Mouse (Mus musculus) hindbrain, embryonic 12.5 days (tissue): Measurements from ENCODE around the gene Ushbp1. TPM values are rescaled to one million over a fixed set of nuclear protein-coding genes. Genes with fewer than 3 reads are reported as not detected.

Source experiments
- ATAC-seq: fragments of 200-750 bp; cut with Nextera tagmentation; 2 replicates; pipeline ENCODE4 v1.8.0; 2017; ENCODE audit warnings: moderate TSS enrichment; ENCODE audit not compliant: low FRiP score
- H3K27ac ChIP-seq: fragments of 300-500 bp; sonication (generic); 2 replicates; pipeline ENCODE4 v1.5.1; 2016; ENCODE audit warnings: mild to moderate bottlenecking
- H3K27me3 ChIP-seq: fragments of 300-500 bp; sonication (generic); 2 replicates; pipeline ENCODE4 v1.6.1; 2016; ENCODE audit warnings: mild to moderate bottlenecking
- H3K36me3 ChIP-seq: fragments of 300-500 bp; sonication (generic); 2 replicates; pipeline ENCODE4 v1.6.1; 2016; ENCODE audit warnings: mild to moderate bottlenecking
- H3K4me1 ChIP-seq: fragments of 300-500 bp; sonication (generic); 2 replicates; pipeline ENCODE4 v1.6.1; 2016
- H3K4me2 ChIP-seq: fragments of 300-500 bp; sonication (generic); replicated peaks from 2 replicates; pipeline ENCODE4 v1.6.1; 2016; ENCODE audit warnings: mild to moderate bottlenecking
- H3K4me3 ChIP-seq: fragments of 300-500 bp; sonication (generic); 2 replicates; pipeline ENCODE4 v1.5.1; 2016; ENCODE audit warnings: mild to moderate bottlenecking
- H3K9ac ChIP-seq: fragments of 300-500 bp; sonication (generic); 2 replicates; pipeline ENCODE4 v1.6.1; 2016; ENCODE audit warnings: mild to moderate bottlenecking, moderate library complexity
- H3K9me3 ChIP-seq: fragments of 300-500 bp; sonication (generic); replicated peaks from 2 replicates; pipeline ENCODE4 v1.6.1; 2016; ENCODE audit warnings: mild to moderate bottlenecking
- WGBS: fragments of 180-500 bp; shearing (Covaris S2); methylation state at CpG from one replicate; pipeline ENCODE4 v1.1.7; 2016; 5-methylcytosine and 5-hydroxymethylcytosine counted together
- polyA plus RNA-seq: library from polyadenylated mRNA; unstranded; fragments of >200 nt; fragmentation: Nextera tagmentation; extraction: Ambion mirVana; gene quantifications from 2 replicates; pipeline ENCODE4 v1.2.1, GENCODE M21; 2016

The Ushbp1 gene
- polyA plus RNA-seq, 1 experiment from 2014 or later: 6.8 TPM

GRCm38 (mm10) chr8:71391696-71392095 is 3.9 kb downstream of the Ushbp1 start:
- no peak for ATAC-seq
- Histone ChIP-seq H3K4me2 (no peak overlapping the region), H3K9me3 (no peaks in the 10 kb centered on the region), H3K27ac (no peak overlapping the region), H3K36me3 (no peaks in the 10 kb centered on the region), H3K27me3 (no peaks in the 10 kb centered on the region), H3K9ac (no peak overlapping the region), H3K4me3 (no peak overlapping the region), H3K4me1 (no peaks in the 10 kb centered on the region)
- WGBS: 90% methylated on average over 2 of the region's 2 CpGs

DNA sequence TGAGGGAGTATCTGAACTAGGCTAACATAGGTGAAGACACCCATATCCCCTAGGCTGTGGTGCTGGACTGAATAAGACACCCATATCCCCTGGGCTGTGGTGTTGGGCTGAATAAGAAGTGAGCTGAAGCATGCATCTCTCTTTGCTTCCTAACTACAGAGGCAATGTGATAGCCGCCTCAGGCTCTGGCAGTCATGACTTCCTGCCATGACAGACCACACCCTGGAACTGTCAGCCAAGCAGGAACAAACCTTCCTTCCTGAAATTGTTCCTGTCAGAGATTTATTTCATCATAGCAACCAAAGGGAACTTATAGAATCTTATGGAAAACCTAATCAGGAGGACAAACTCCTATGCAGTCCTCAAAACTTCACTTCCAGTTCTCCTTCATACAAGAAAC is 7.3 kb downstream of the Ushbp1 start:
- no peak for ATAC-seq
- H3K4me3 ChIP-seq: no peak overlapping the region
- no peaks in the 10 kb centered on the region for H3K27me3 ChIP-seq
- H3K4me2 ChIP-seq: no peak overlapping the region
- H3K9me3 ChIP-seq: no peaks in the 10 kb centered on the region
- no peak overlapping the region for H3K27ac ChIP-seq
- H3K4me1 ChIP-seq: no peaks in the 10 kb centered on the region; the same call in 1 of the 2 replicates
- H3K9ac ChIP-seq: no peak overlapping the region
- H3K36me3 ChIP-seq: no peaks in the 10 kb centered on the region
- 74% methylated on average over 1 of the region's 1 CpGs for WGBS

- Histone ChIP-seq H3K9ac (no peak overlapping the region), H3K4me3 (no peak overlapping the region), H3K4me2 (no peak overlapping the region), H3K27me3 (no peaks in the 10 kb centered on the region), H3K4me1 (peaks cover 10% of the 10 kb centered on the region), H3K27ac (no peak overlapping the region), H3K9me3 (no peaks in the 10 kb centered on the region), H3K36me3 (no peaks in the 10 kb centered on the region)
- no peak for ATAC-seq
- 79% methylated on average over 12 of the region's 12 CpGs for WGBS
These were observed 10.3 kb downstream of the Ushbp1 start for GRCm38 (mm10) chr8:71385212-71385835.

- Histone ChIP-seq H3K4me1 (peaks cover 25% of the 10 kb centered on the region), H3K27me3 (no peaks in the 10 kb centered on the region), H3K27ac (no peak overlapping the region), H3K9me3 (no peaks in the 10 kb centered on the region), H3K9ac (no peak overlapping the region), H3K4me2 (no peak overlapping the region), H3K4me3 (no peak overlapping the region), H3K36me3 (no peaks in the 10 kb centered on the region)
- no peak for ATAC-seq
- WGBS: 50% methylated on average over 3 of the region's 3 CpGs
These were observed 11.7 kb downstream of the Ushbp1 start for GRCm38 (mm10) chr8:71383860-71384259.

DNA sequence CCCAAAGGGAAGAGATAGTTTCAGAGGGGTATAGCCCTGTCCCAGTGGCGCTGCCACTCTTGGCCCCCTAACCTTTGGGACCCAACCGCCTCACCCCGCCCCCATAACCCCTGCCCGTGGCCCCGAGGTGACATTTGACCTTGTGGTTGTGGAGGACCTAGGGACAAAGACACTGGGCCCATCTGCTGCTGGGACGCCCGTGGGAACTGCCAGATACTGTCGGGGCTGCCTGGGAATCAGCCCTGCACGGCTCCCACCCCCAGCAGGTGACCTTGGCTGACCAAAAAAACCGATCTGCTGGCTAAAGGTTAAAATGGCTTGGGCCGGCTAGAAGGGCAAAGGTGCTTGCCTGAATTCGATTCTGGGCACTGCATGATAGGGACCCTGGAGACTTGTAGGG is 12.2 kb downstream of the Ushbp1 start:
- no peak for ATAC-seq
- 4% methylated on average over 12 of the region's 12 CpGs for WGBS
- Histone ChIP-seq H3K27me3 (no peaks in the 10 kb centered on the region), H3K9me3 (no peaks in the 10 kb centered on the region), H3K4me3 (no peak overlapping the region), H3K4me2 (no peak overlapping the region), H3K9ac (no peak overlapping the region), H3K27ac (peak overlapping the region; percentile 95; the same call in 1 of the 2 replicates), H3K4me1 (peaks cover 28% of the 10 kb centered on the region), H3K36me3 (no peaks in the 10 kb centered on the region)

GRCm38 (mm10) chr8:71381971-71382961 is 13.3 kb downstream of the Ushbp1 start:
- H3K4me1 ChIP-seq: peaks cover 32% of the 10 kb centered on the region
- WGBS: under 1% methylated on average over 41 of the region's 80 CpGs
- peak overlapping the region; percentile 95 for H3K27ac ChIP-seq
- H3K27me3 ChIP-seq: no peaks in the 10 kb centered on the region
- H3K4me3 ChIP-seq: peak overlapping the region; percentile 63
- peak overlapping the region; percentile 78 for H3K9ac ChIP-seq
- H3K4me2 ChIP-seq: peak overlapping the region; percentile 96
- 0 out of 2 replicates have a peak, but pooled peaks cover 8% of the 10 kb centered on the region for H3K36me3 ChIP-seq
- no peaks in the 10 kb centered on the region for H3K9me3 ChIP-seq
- peak; percentile 87 for ATAC-seq

GRCm38 (mm10) chr8:71381421-71381970 is 14.1 kb downstream of the Ushbp1 start, which contains the start of gene Nr2f6:
Nr2f6 (minus strand) TSS chr8:71381960.
- under 1% methylated on average over 75 of the region's 89 CpGs for WGBS
- Histone ChIP-seq H3K36me3 (0 out of 2 replicates have a peak, but pooled peaks cover 8% of the 10 kb centered on the region), H3K27me3 (no peaks in the 10 kb centered on the region), H3K4me1 (peaks cover 39% of the 10 kb centered on the region), H3K9ac (peak within 1 kb of the TSS; percentile 78), H3K9me3 (no peaks in the 10 kb centered on the region), H3K4me2 (peak within 1 kb of the TSS; percentile 96), H3K27ac (peak within 1 kb of the TSS; percentile 95), H3K4me3 (peak within 1 kb of the TSS; percentile 63)
- ATAC-seq: peak; percentile 51

GRCm38 (mm10) chr8:71380178-71381171 is 15.1 kb downstream of the Ushbp1 start:
- Histone ChIP-seq H3K4me1 (peaks cover 49% of the 10 kb centered on the region), H3K9ac (peak overlapping the region; percentile 78), H3K4me3 (peak overlapping the region; percentile 63), H3K9me3 (no peaks in the 10 kb centered on the region), H3K36me3 (0 out of 2 replicates have a peak, but pooled peaks cover 8% of the 10 kb centered on the region), H3K4me2 (peak overlapping the region; percentile 96), H3K27me3 (no peaks in the 10 kb centered on the region), H3K27ac (peak overlapping the region; percentile 95; the same call in 1 of the 2 replicates)
- no peak for ATAC-seq
- under 1% methylated on average over 72 of the region's 72 CpGs for WGBS

GRCm38 (mm10) chr8:71379512-71380075 is 16.0 kb downstream of the Ushbp1 start:
- peaks cover 55% of the 10 kb centered on the region for H3K4me1 ChIP-seq

GRCm38 (mm10) chr8:71379008-71379407 is 16.6 kb downstream of the Ushbp1 start:
- ATAC-seq: no peak
- peak overlapping the region; percentile 78 for H3K9ac ChIP-seq
- WGBS: 28% methylated on average over 4 of the region's 4 CpGs
- H3K9me3 ChIP-seq: no peaks in the 10 kb centered on the region
- peaks cover 16% of the 10 kb centered on the region; the same call in 1 of the 2 replicates for H3K36me3 ChIP-seq
- H3K4me3 ChIP-seq: peak overlapping the region; percentile 63
- peaks cover 58% of the 10 kb centered on the region for H3K4me1 ChIP-seq
- H3K27me3 ChIP-seq: no peaks in the 10 kb centered on the region
- H3K4me2 ChIP-seq: peak overlapping the region; percentile 96
- H3K27ac ChIP-seq: peak overlapping the region; percentile 65

More at GRCm38 (mm10) chr8:71379512-71380075, 16.0 kb downstream of the Ushbp1 start:
- Histone ChIP-seq H3K4me3 (peak overlapping the region; percentile 63), H3K27ac (0 out of 2 replicates have a peak overlapping the region, but pooled peaks have one; percentile 65), H3K36me3 (0 out of 2 replicates have a peak, but pooled peaks cover 12% of the 10 kb centered on the region), H3K9me3 (no peaks in the 10 kb centered on the region), H3K9ac (peak overlapping the region; percentile 78), H3K4me2 (peak overlapping the region; percentile 96), H3K27me3 (no peaks in the 10 kb centered on the region)
- no peak for ATAC-seq
- WGBS: 36% methylated on average over 3 of the region's 3 CpGs
